Mouse (Mus musculus) liver, embryonic 14.5 days (tissue): ENCODE results near the gene Tor1a.

Experiments
- CTCF ChIP-seq: IDR thresholded peaks from 2 replicates; pipeline ENCODE4 v1.5.1; 2016; ENCODE audit warnings: antibody characterized with exemption, low read depth, control low read depth
- EP300 ChIP-seq: IDR thresholded peaks from 2 replicates; pipeline ENCODE4 v1.6.1; 2016; ENCODE audit warnings: antibody characterized with exemption, low read depth

GRCm38 (mm10) chr2:30926381-30926780 lies 41.4 kb downstream of the Tor1a start:
- TF ChIP-seq EP300 (no peak), CTCF (no peak)
